Mouse (Mus musculus) myocyte (in vitro differentiated cells): ENCODE data around the gene Maco1.

ENCODE experiments used
- CEBPB ChIP-seq: IDR thresholded peaks from 2 replicates; pipeline ENCODE4 v1.6.1; 2011; ENCODE audit warnings: mild to moderate bottlenecking, moderate library complexity; ENCODE audit not compliant: poor library complexity, insufficient read depth, severe bottlenecking
- E2F4 ChIP-seq: IDR thresholded peaks from one replicate; pipeline ENCODE4 v1.6.1; 2011; ENCODE audit warnings: mild to moderate bottlenecking, control low read depth, moderate library complexity; ENCODE audit not compliant: insufficient read depth
- MAX ChIP-seq: IDR thresholded peaks from one replicate; pipeline ENCODE4 v1.6.1; 2011; ENCODE audit warnings: low read depth, mild to moderate bottlenecking, control low read depth
- MYOD1 ChIP-seq, 3 experiments: IDR thresholded peaks; one replicate each; pipeline ENCODE4 v1.6.1; 2011; ENCODE audit warnings: control low read depth in 2 of 3, low read depth in 2 of 3, mild to moderate bottlenecking in 2 of 3, moderate library complexity in 1 of 3; ENCODE audit not compliant: insufficient read length in 2 of 3, control insufficient read depth in 1 of 3
- POLR2A ChIP-seq: IDR thresholded peaks from one replicate; pipeline ENCODE4 v1.6.1; 2011; ENCODE audit warnings: low read depth, mild to moderate bottlenecking, control low read depth, moderate library complexity; ENCODE audit not compliant: insufficient read length
- POLR2AphosphoS2 ChIP-seq: IDR thresholded peaks from one replicate; pipeline ENCODE4 v1.6.1; 2011; ENCODE audit warnings: low read depth, control low read depth; ENCODE audit not compliant: insufficient read length
- REST ChIP-seq: IDR thresholded peaks from one replicate; pipeline ENCODE4 v1.6.1; 2011; ENCODE audit warnings: mild to moderate bottlenecking, control low read depth, moderate library complexity; ENCODE audit not compliant: insufficient read depth, insufficient read length
- TCF12 ChIP-seq: IDR thresholded peaks from one replicate; pipeline ENCODE4 v1.6.1; 2011; ENCODE audit warnings: mild to moderate bottlenecking, control low read depth; ENCODE audit not compliant: poor library complexity, insufficient read depth, severe bottlenecking
- USF1 ChIP-seq: IDR thresholded peaks from one replicate; pipeline ENCODE4 v1.6.1; 2011; ENCODE audit warnings: low read depth, mild to moderate bottlenecking, control low read depth, moderate library complexity

- TF ChIP-seq POLR2A (no peak), MAX (no peak), TCF12 (no peak), REST (no peak), USF1 (no peak), POLR2AphosphoS2 (no peak), MYOD1 (IDR thresholded peaks at IDR 0.05; ENCODE audit: control insufficient read depth in 1 of 3, insufficient read length in 2 of 3, low read depth in 2 of 3) (peak in 1 of 3 experiments; percentile 6), CEBPB (no peak), E2F4 (no peak)
These were observed 93.6 kb downstream of the Maco1 start for GRCm38 (mm10) chr4:134759564-134759963.
